Mouse (Mus musculus): ENCODE data around the gene Ttc41.

- TF ChIP-seq CTCF (IDR thresholded peaks at IDR 0.05; ENCODE audit: low read depth, low read length) (no peak), POLR2A (IDR thresholded peaks at IDR 0.05; ENCODE audit: borderline replicate concordance, low read depth, low read length) (no peak)
Observed at GRCm38 (mm10) chr10:86784126-86784675, 78.6 kb downstream of the Ttc41 start.

All from bone marrow macrophage, adult 2 months (primary cell).